Mouse (Mus musculus) stomach, postnatal 0 days (tissue): ENCODE results near the gene Dnaja3. TPM values are rescaled to one million over a fixed set of nuclear protein-coding genes. Genes with fewer than 3 reads are reported as not detected.

Experiments used
- ATAC-seq: fragments of 200-750 bp; cut with Nextera tagmentation; 2 replicates; pipeline ENCODE4 v1.8.0; 2017; ENCODE audit not compliant: low FRiP score, low TSS enrichment
- DNase-seq: peaks from one replicate; pipeline ENCODE4 v3.0.0-alpha.2; 2016; ENCODE audit warnings: low spot score
- H3K27ac ChIP-seq: fragments of 300-500 bp; sonication (generic); replicated peaks from 2 replicates; pipeline ENCODE4 v1.5.1; 2014; ENCODE audit warnings: mild to moderate bottlenecking, control low read depth
- H3K27me3 ChIP-seq: fragments of 300-500 bp; sonication (generic); 2 replicates; pipeline ENCODE4 v1.6.1; 2014; ENCODE audit warnings: low read length; ENCODE audit not compliant: control insufficient read depth, insufficient read depth
- H3K36me3 ChIP-seq: fragments of 300-500 bp; sonication (generic); 2 replicates; pipeline ENCODE4 v1.6.1; 2014; ENCODE audit warnings: low read length, mixed read lengths; ENCODE audit not compliant: control insufficient read depth, insufficient read depth
- H3K4me1 ChIP-seq: fragments of 300-500 bp; sonication (generic); replicated peaks from 2 replicates; pipeline ENCODE4 v1.6.1; 2014; ENCODE audit warnings: antibody characterized with exemption; ENCODE audit not compliant: control insufficient read depth, insufficient read depth
- H3K4me2 ChIP-seq: fragments of 300-500 bp; sonication (generic); replicated peaks from 2 replicates; pipeline ENCODE4 v1.6.1; 2014; ENCODE audit warnings: low read depth, mild to moderate bottlenecking, control low read depth, moderate library complexity
- H3K4me3 ChIP-seq: fragments of 300-500 bp; sonication (generic); 2 replicates; pipeline ENCODE4 v1.5.1; 2014; ENCODE audit warnings: low read depth, low read length, control low read depth
- H3K9ac ChIP-seq: fragments of 300-500 bp; sonication (generic); 2 replicates; pipeline ENCODE4 v1.6.1; 2014; ENCODE audit warnings: mild to moderate bottlenecking, low read length, control low read depth, mixed read lengths
- H3K9me3 ChIP-seq: fragments of 300-500 bp; sonication (generic); 2 replicates; pipeline ENCODE4 v1.6.1; 2016; ENCODE audit warnings: low read length; ENCODE audit not compliant: control insufficient read depth
- CTCF ChIP-seq: IDR thresholded peaks from 2 replicates; pipeline ENCODE4 v1.5.1; 2016; ENCODE audit warnings: antibody characterized with exemption, low read depth, mild to moderate bottlenecking, moderate library complexity
- EP300 ChIP-seq: optimal IDR thresholded peaks from 2 replicates; pipeline ENCODE3; 2016; ENCODE audit warnings: antibody characterized with exemption
- WGBS: fragments of 180-500 bp; shearing (Covaris S2); extraction: QIAGEN DNeasy Blood & Tissue Kit; methylation state at CpG from one replicate; pipeline ENCODE4 v1.1.7; 2014; 5-methylcytosine and 5-hydroxymethylcytosine counted together
- polyA plus RNA-seq: library from polyadenylated mRNA; unstranded; fragments of >200 nt; fragmentation: Nextera tagmentation; extraction: Ambion mirVana; gene quantifications from 2 replicates; pipeline ENCODE4 v1.2.1, GENCODE M21; 2015

The Dnaja3 gene
- polyA plus RNA-seq, 1 experiment from 2014 or later, result 47.0 TPM

- DNase-seq (peak; percentile 74), ATAC-seq (peak; percentile 49; the same call in 1 of the 2 replicates)
- Histone ChIP-seq H3K27ac (peak overlapping the region; percentile 49), H3K4me2 (peak overlapping the region; percentile 81), H3K4me3 (peak overlapping the region; percentile 69), H3K9ac (peak overlapping the region; percentile 79), H3K36me3 (no peaks in the 10 kb centered on the region), H3K4me1 (0 out of 2 replicates have a peak, but pooled peaks cover 9% of the 10 kb centered on the region), H3K9me3 (no peaks in the 10 kb centered on the region), H3K27me3 (no peaks in the 10 kb centered on the region)
- 10% methylated on average over 5 of the region's 5 CpGs for WGBS
- TF ChIP-seq EP300 (no peak), CTCF (peak; percentile 34)
Observed at GRCm38 (mm10) chr16:4595527-4595963, 44.2 kb upstream of the Dnaja3 start.

DNA sequence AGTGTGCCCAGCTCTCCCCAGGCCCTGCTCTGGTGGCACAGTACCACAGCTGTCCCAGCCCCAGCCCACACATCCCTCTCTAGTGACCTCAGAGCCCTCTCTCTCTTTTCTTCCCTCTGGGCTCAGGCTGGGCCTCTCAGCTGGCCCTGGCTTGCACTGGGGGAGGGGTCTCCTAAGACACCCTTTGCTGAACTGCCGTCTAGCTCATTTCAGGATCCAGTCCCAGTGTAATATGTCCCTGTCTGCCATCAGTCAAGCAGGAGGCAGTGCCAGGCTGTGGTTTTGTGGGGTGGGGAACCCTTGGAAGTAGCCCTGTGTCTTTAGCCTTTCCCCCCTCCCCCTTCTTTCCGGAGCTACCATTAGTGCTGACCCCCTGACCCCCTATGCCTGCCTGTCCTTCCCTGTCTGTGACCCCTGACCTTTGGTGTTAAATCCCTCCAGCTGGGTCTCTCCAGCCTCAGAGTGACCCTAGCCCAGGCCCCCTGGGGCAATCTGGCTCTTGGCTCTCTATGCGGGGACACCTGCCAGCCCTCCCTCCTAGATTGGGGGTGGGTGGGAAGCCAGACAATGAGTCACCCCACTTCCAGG is 43.6 kb upstream of the Dnaja3 start:
- no peak; the same call in 1 of the 2 replicates for ATAC-seq
- 28% methylated on average over 3 of the region's 3 CpGs for WGBS
- peak overlapping the region; percentile 49 for H3K27ac ChIP-seq

DNA sequence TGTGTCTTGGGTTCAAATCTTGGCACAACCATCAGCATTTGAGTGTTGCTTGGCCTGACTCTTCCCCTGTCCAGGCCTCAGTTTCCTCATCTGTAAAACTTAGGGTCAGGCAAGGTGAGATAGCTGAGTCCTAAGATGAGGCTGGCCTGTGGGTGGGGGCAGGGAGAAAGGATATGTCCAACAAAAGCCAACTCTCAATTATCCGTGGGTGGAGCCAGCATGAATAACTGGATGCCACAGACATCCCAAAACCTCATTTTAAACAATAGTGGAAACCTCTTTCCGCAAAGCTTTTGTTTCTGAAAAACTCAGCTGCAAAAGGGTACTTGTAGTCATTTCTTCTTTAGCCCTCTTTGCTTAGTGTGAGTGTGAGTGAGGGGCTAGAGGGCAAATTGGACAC is 43.0 kb upstream of the Dnaja3 start:
- DNase-seq (no peak), ATAC-seq (no peak)
- 0 out of 2 replicates have a peak, but pooled peaks cover 9% of the 10 kb centered on the region for H3K4me1 ChIP-seq
- H3K9ac ChIP-seq, result 0 out of 2 replicates have a peak overlapping the region, but pooled peaks have one; percentile 13
- no peak overlapping the region for H3K27ac ChIP-seq
- H3K36me3 ChIP-seq, result no peaks in the 10 kb centered on the region
- 35% methylated on average over 2 of the region's 2 CpGs for WGBS
- no peaks in the 10 kb centered on the region for H3K9me3 ChIP-seq
- H3K4me2 ChIP-seq, result peak overlapping the region; percentile 81
- TF ChIP-seq EP300, result no peak
- no peak for TF ChIP-seq CTCF
- H3K4me3 ChIP-seq, result no peak overlapping the region
- no peaks in the 10 kb centered on the region for H3K27me3 ChIP-seq

More for the DNA sequence above, 43.6 kb upstream of the Dnaja3 start:
- Histone ChIP-seq H3K9me3 (no peaks in the 10 kb centered on the region), H3K9ac (peak overlapping the region; percentile 79), H3K36me3 (no peaks in the 10 kb centered on the region), H3K4me3 (peak overlapping the region; percentile 69), H3K4me1 (0 out of 2 replicates have a peak, but pooled peaks cover 9% of the 10 kb centered on the region), H3K27me3 (no peaks in the 10 kb centered on the region), H3K4me2 (peak overlapping the region; percentile 81)
- no peak for DNase-seq
- no peak for TF ChIP-seq EP300
- no peak for TF ChIP-seq CTCF

DNA sequence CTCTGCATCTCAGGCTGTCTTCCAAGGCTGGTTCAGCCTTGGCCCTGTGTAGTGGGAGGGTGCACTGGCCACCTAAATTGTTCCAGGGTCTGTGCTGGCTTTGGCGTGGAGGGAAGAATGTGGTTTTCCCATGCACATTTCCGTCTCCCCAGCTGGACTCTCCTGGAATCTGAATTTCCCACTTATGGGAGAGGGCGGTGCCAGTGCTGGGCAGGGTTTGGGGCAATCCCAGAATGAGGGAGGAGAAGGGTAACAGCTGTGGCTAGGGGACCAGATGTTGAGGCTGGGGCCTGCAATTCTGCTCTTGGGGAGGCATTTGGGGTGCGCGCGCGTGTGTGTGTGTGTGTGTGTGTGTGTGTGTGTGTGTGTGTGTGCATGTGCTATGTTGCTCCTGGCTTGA is 42.5 kb upstream of the Dnaja3 start:
- H3K9me3 ChIP-seq, result no peaks in the 10 kb centered on the region
- no peaks in the 10 kb centered on the region for H3K27me3 ChIP-seq
- H3K4me3 ChIP-seq, result no peak overlapping the region
- 0 out of 2 replicates have a peak overlapping the region, but pooled peaks have one; percentile 81 for H3K4me2 ChIP-seq
- no peak overlapping the region for H3K27ac ChIP-seq
- H3K36me3 ChIP-seq, result no peaks in the 10 kb centered on the region
- TF ChIP-seq CTCF (no peak), EP300 (no peak)
- ATAC-seq, result no peak
- DNase-seq, result no peak
- H3K4me1 ChIP-seq, result 0 out of 2 replicates have a peak, but pooled peaks cover 9% of the 10 kb centered on the region
- WGBS, result 50% methylated on average over 6 of the region's 7 CpGs
- H3K9ac ChIP-seq, result 0 out of 2 replicates have a peak overlapping the region, but pooled peaks have one; percentile 13

GRCm38 (mm10) chr16:4598041-4598440 is 41.7 kb upstream of the Dnaja3 start:
- Histone ChIP-seq H3K9me3 (no peaks in the 10 kb centered on the region), H3K4me1 (0 out of 2 replicates have a peak, but pooled peaks cover 12% of the 10 kb centered on the region), H3K27ac (peak overlapping the region; percentile 30; the same call in 1 of the 2 replicates), H3K27me3 (no peaks in the 10 kb centered on the region), H3K4me2 (no peak overlapping the region), H3K36me3 (no peaks in the 10 kb centered on the region), H3K9ac (no peak overlapping the region), H3K4me3 (no peak overlapping the region)
- WGBS, result 55% methylated on average over 5 of the region's 5 CpGs
- DNase-seq (no peak), ATAC-seq (no peak)
- TF ChIP-seq EP300 (no peak), CTCF (no peak)
